Mouse (Mus musculus): Measurements from ENCODE around the gene P2ry10. TPM values are rescaled to one million over a fixed set of nuclear protein-coding genes. Genes with fewer than 3 reads are reported as not detected.
"Not testable (repeated sequence)": the region's sequence is repeated elsewhere in the genome, so short reads cannot be mapped to it uniquely, and the experiment has no call there.

Gene P2ry10
- 0.33 and 0.60 TPM in 2 replicates for total RNA-seq (2014; rRNA removed)
- polyA plus RNA-seq (2015; fragmentation: Nextera tagmentation; extraction: Ambion mirVana) = not detected in 2 replicates

GRCm38 (mm10) chrX:107088177-107088576 lies at the start of gene P2ry10:
TSS of gene P2ry10 (plus strand) at chrX:107088492.
- DNase-seq (ENCODE audit: low spot score) (no peak), ATAC-seq (ENCODE audit: low FRiP score) (no peak)
- Histone ChIP-seq H3K4me2 (ENCODE audit: low read depth, low read length, poor library complexity, severe bottlenecking) (no peak within 1 kb of the TSS), H3K27me3 (ENCODE audit: insufficient read depth, low read length) (no peaks in the 10 kb centered on the region), H3K4me1 (ENCODE audit: insufficient read depth, low read length) (no peaks in the 10 kb centered on the region), H3K9me3 (ENCODE audit: low read length) (no peaks in the 10 kb centered on the region), H3K36me3 (ENCODE audit: insufficient read depth, low read length) (no peaks in the 10 kb centered on the region), H3K27ac (ENCODE audit: low read depth, low read length) (no peak within 1 kb of the TSS), H3K4me3 (ENCODE audit: low read depth, low read length) (no peak within 1 kb of the TSS), H3K9ac (replicated peaks; ENCODE audit: low read length, poor library complexity, severe bottlenecking) (no peak within 1 kb of the TSS)
- TF ChIP-seq CTCF (IDR thresholded peaks at IDR 0.05) = no peak
- WGBS = 61% methylated on average over 4 of the region's 4 CpGs

GRCm38 (mm10) chrX:107039146-107039545 lies 49.1 kb upstream of the P2ry10 start:
- Histone ChIP-seq H3K4me3 (ENCODE audit: low read depth, low read length) (no peak overlapping the region), H3K9ac (replicated peaks; ENCODE audit: low read length, poor library complexity, severe bottlenecking) (no peak overlapping the region), H3K36me3 (ENCODE audit: insufficient read depth, low read length) (no peaks in the 10 kb centered on the region), H3K27me3 (ENCODE audit: insufficient read depth, low read length) (no peaks in the 10 kb centered on the region), H3K4me2 (ENCODE audit: low read depth, low read length, poor library complexity, severe bottlenecking) (no peak overlapping the region), H3K4me1 (ENCODE audit: insufficient read depth, low read length) (no peaks in the 10 kb centered on the region), H3K27ac (ENCODE audit: low read depth, low read length) (no peak overlapping the region), H3K9me3 (ENCODE audit: low read length) (no peaks in the 10 kb centered on the region)
- ATAC-seq (ENCODE audit: low FRiP score) = no peak
- no peak for DNase-seq (ENCODE audit: low spot score)
- no peak for TF ChIP-seq CTCF (IDR thresholded peaks at IDR 0.05)

- Histone ChIP-seq H3K27me3 (ENCODE audit: insufficient read depth, low read length) (no peaks in the 10 kb centered on the region), H3K4me1 (ENCODE audit: insufficient read depth, low read length) (no peaks in the 10 kb centered on the region), H3K4me2 (ENCODE audit: low read depth, low read length, poor library complexity, severe bottlenecking) (no peak overlapping the region), H3K36me3 (ENCODE audit: insufficient read depth, low read length) (no peaks in the 10 kb centered on the region), H3K27ac (ENCODE audit: low read depth, low read length) (no peak overlapping the region), H3K9ac (replicated peaks; ENCODE audit: low read length, poor library complexity, severe bottlenecking) (no peak overlapping the region), H3K9me3 (ENCODE audit: low read length) (no peaks in the 10 kb centered on the region), H3K4me3 (ENCODE audit: low read depth, low read length) (no peak overlapping the region)
- TF ChIP-seq CTCF (IDR thresholded peaks at IDR 0.05) = no peak
- WGBS = 60% methylated on average over 2 of the region's 2 CpGs
- ATAC-seq (ENCODE audit: low FRiP score) (no peak), DNase-seq (ENCODE audit: low spot score) (no peak)
These were observed 48.7 kb upstream of the P2ry10 start for GRCm38 (mm10) chrX:107039635-107040034.

- no peak overlapping the region for H3K4me2 ChIP-seq (ENCODE audit: low read depth, low read length, poor library complexity, severe bottlenecking)
- 94% methylated on average over 2 of the region's 2 CpGs for WGBS
- no peak for ATAC-seq (ENCODE audit: low FRiP score)
- no peak for DNase-seq (ENCODE audit: low spot score)
- no peak overlapping the region for H3K9ac ChIP-seq (replicated peaks; ENCODE audit: low read length, poor library complexity, severe bottlenecking)
- H3K4me1 ChIP-seq (ENCODE audit: insufficient read depth, low read length) = no peaks in the 10 kb centered on the region
- no peak for TF ChIP-seq CTCF (IDR thresholded peaks at IDR 0.05)
- H3K9me3 ChIP-seq (ENCODE audit: low read length) = no peaks in the 10 kb centered on the region
- no peaks in the 10 kb centered on the region for H3K36me3 ChIP-seq (ENCODE audit: insufficient read depth, low read length)
- no peak overlapping the region for H3K27ac ChIP-seq (ENCODE audit: low read depth, low read length)
- H3K27me3 ChIP-seq (ENCODE audit: insufficient read depth, low read length) = no peaks in the 10 kb centered on the region
- H3K4me3 ChIP-seq (ENCODE audit: low read depth, low read length) = no peak overlapping the region
These were observed 45.9 kb upstream of the P2ry10 start for GRCm38 (mm10) chrX:107042367-107042766.

DNA sequence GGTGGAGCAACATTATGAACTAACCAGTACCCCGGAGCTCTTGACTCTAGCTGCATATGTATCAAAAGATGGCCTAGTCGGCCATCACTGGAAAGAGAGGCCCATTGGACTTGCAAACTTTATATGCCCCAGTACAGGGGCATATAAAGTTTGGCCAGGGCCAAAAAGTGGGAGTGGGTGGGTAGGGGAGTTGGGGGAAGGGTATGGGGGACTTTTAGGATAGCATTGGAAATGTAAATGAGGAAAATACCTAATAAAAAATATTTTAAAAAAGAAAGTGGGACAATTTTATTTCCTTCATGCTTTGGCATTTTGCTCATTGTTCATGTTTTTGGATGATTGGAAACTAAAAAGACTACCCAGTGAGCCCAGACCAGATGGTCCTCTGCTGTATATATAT lies 4.9 kb upstream of the P2ry10 start:
- not testable (repeated sequence) for H3K27ac ChIP-seq (ENCODE audit: low read depth, low read length); ATAC-seq (ENCODE audit: low FRiP score); H3K4me3 ChIP-seq (ENCODE audit: low read depth, low read length); H3K9ac ChIP-seq (replicated peaks; ENCODE audit: low read length, poor library complexity, severe bottlenecking); H3K36me3 ChIP-seq (ENCODE audit: insufficient read depth, low read length); H3K9me3 ChIP-seq (ENCODE audit: low read length); H3K4me2 ChIP-seq (ENCODE audit: low read depth, low read length, poor library complexity, severe bottlenecking); DNase-seq (ENCODE audit: low spot score); H3K27me3 ChIP-seq (ENCODE audit: insufficient read depth, low read length); H3K4me1 ChIP-seq (ENCODE audit: insufficient read depth, low read length)
- 83% methylated on average over 1 of the region's 2 CpGs for WGBS

DNA sequence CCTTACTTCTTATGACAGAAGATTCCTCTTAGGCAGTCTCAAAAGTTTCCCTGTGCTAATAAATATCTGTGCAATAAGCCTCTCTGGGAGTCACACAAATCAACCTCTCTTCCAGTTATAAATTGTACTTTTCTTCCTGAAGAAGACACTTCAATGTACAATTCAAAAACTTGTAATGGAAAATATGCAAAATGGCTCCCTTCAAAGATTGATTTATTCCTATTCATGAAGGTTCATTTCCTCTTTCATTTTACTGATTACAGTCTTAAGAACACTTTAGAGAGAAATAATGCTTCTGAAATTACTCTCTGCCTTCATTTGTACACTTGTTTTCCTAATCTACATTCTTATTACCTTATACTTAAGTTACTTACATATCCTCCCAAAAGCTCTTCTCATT lies 4.0 kb upstream of the P2ry10 start:
- no peak for ATAC-seq (ENCODE audit: low FRiP score)
- no peak overlapping the region for H3K4me2 ChIP-seq (ENCODE audit: low read depth, low read length, poor library complexity, severe bottlenecking)
- H3K36me3 ChIP-seq (ENCODE audit: insufficient read depth, low read length) = no peaks in the 10 kb centered on the region
- H3K4me1 ChIP-seq (ENCODE audit: insufficient read depth, low read length) = no peaks in the 10 kb centered on the region
- H3K27ac ChIP-seq (ENCODE audit: low read depth, low read length) = no peak overlapping the region
- no peak overlapping the region for H3K9ac ChIP-seq (replicated peaks; ENCODE audit: low read length, poor library complexity, severe bottlenecking)
- no peaks in the 10 kb centered on the region for H3K9me3 ChIP-seq (ENCODE audit: low read length)
- no peak overlapping the region for H3K4me3 ChIP-seq (ENCODE audit: low read depth, low read length)
- no peak for DNase-seq (ENCODE audit: low spot score)
- TF ChIP-seq CTCF (IDR thresholded peaks at IDR 0.05) = no peak
- no peaks in the 10 kb centered on the region for H3K27me3 ChIP-seq (ENCODE audit: insufficient read depth, low read length)
